Mouse (Mus musculus) liver, embryonic 14.5 days (tissue): Measurements from ENCODE around the gene Mta2.

ENCODE experiments used
- CTCF ChIP-seq: IDR thresholded peaks from 2 replicates; pipeline ENCODE4 v1.5.1; 2016; ENCODE audit warnings: antibody characterized with exemption, low read depth, control low read depth
- EP300 ChIP-seq: IDR thresholded peaks from 2 replicates; pipeline ENCODE4 v1.6.1; 2016; ENCODE audit warnings: antibody characterized with exemption, low read depth

- TF ChIP-seq EP300 = no peak
- TF ChIP-seq CTCF = no peak
Measured at GRCm38 (mm10) chr19:8936736-8937135, 4.9 kb upstream of the Mta2 start.
